Mouse (Mus musculus) CH12.LX (cell line): Measurements from ENCODE around the gene Sgms1.

ENCODE experiments used
- BHLHE40 ChIP-seq: IDR thresholded peaks from 2 replicates; pipeline ENCODE4 v1.6.1; 2011; ENCODE audit warnings: mild to moderate bottlenecking, low read depth, low read length, improper control_type of control experiment
- CTCF ChIP-seq, 2 experiments: IDR thresholded peaks in 1 of 2; conservative IDR thresholded peaks in 1 of 2; 2 replicates each; pipeline ENCODE4 v1.5.1; 2011 to 2012; ENCODE audit warnings: low read depth in 2 of 2, low read length in 2 of 2, improper control_type of control experiment in 1 of 2, inconsistent platforms in 1 of 2, mild to moderate bottlenecking in 1 of 2, moderate library complexity in 1 of 2
- ELF1 ChIP-seq: IDR thresholded peaks from 2 replicates; pipeline ENCODE4 v1.6.1; 2014; ENCODE audit warnings: low read depth, mild to moderate bottlenecking, inconsistent platforms, low read length, improper control_type of control experiment
- KAT2A ChIP-seq: IDR thresholded peaks from 2 replicates; pipeline ENCODE4 v1.6.1; 2012; ENCODE audit warnings: low read length, improper control_type of control experiment, inconsistent platforms; ENCODE audit not compliant: insufficient replicate concordance
- MYC ChIP-seq: IDR thresholded peaks from 2 replicates; pipeline ENCODE4 v1.6.1; 2011; ENCODE audit warnings: low read depth, mild to moderate bottlenecking, improper control_type of control experiment, low read length
- POLR2A ChIP-seq: IDR thresholded peaks from 2 replicates; pipeline ENCODE4 v1.6.1; 2011; ENCODE audit warnings: low read depth, mild to moderate bottlenecking, improper control_type of control experiment, low read length
- SIN3A ChIP-seq: IDR thresholded peaks from 2 replicates; pipeline ENCODE4 v1.6.1; 2012; ENCODE audit warnings: low read length, improper control_type of control experiment, inconsistent platforms
- TCF12 ChIP-seq: IDR thresholded peaks from 2 replicates; pipeline ENCODE4 v1.6.1; 2014; ENCODE audit warnings: low read depth, mild to moderate bottlenecking, inconsistent platforms, low read length, improper control_type of control experiment
- USF2 ChIP-seq: conservative IDR thresholded peaks from 2 replicates; pipeline ENCODE4 v1.6.1; 2011; ENCODE audit warnings: low read depth, low read length, improper control_type of control experiment

GRCm38 (mm10) chr19:32309346-32309745 is 80.2 kb downstream of the Sgms1 start:
- TF ChIP-seq ELF1 (no peak), POLR2A (no peak), USF2 (no peak), CTCF (conservative IDR thresholded peaks at IDR 0.05 in 1 of 2, IDR thresholded peaks at IDR 0.05 in 1 of 2; ENCODE audit: low read depth in 2 of 2, low read length in 2 of 2) (no peak), MYC (no peak), KAT2A (no peak), SIN3A (no peak), TCF12 (no peak), BHLHE40 (no peak)
